Mouse (Mus musculus) embryo, embryonic 10 days (tissue): ENCODE measurements at regions not wholly inside any gene's neighbourhood (a gene's known extent, or its start where the extent isn't known, plus 50 kb on each side); places are given as distances from the start of the nearest gene placed in this dataset.
A peak's percentile ranks its signal among the peaks of the same experiment; 100 is the strongest.

Source experiments
- DNase-seq: peaks from one replicate; pipeline ENCODE4 v3.0.0-alpha.2; 2015; ENCODE audit warnings: low spot score

DNA sequence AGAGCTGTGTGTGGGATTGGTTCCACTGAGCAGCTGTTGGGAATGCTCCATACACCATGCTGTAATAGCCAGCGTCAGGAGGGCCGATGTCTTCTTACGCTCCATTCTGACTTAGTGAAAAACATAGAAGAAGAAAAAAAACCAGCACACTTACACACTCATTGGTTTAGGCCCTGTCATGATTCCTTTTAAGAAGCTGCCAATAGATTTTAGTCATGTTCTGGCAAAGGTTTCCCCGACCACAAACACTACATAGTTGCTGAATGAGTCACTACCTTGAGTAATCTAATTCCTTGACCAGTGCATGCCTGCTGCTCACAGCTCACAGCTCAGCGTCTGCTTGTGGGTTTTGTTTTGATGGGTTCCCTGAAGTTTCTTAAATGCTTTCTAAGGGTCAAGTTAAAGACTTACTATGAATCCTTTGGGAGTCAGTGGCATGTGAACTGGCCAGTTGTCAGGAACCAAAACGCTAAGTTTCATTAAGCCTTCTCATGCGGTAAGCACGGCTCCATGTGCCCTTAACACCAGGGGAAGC lies 58.8 kb upstream of the Bach2 start:
- DNase-seq = peak; percentile 42

DNA sequence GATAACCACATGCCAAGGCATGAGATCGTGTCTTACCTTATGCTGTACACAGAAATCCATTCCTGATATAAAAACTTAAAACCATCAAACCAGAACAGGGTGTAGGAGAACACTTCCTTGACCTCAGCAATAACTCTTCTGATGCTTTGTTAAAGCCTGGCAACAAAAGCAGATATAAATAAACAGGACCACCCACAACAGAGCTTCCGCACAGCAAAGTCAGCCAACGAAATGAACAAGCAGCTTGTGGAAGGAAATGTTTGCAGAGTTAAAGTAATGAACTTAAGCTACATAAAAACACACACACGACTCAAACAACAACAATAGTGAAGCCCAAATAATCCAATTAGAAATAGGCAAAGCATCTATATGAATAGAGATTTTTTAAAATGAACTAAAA lies 54.8 kb upstream of the Bach2 start:
- DNase-seq = no peak

DNA sequence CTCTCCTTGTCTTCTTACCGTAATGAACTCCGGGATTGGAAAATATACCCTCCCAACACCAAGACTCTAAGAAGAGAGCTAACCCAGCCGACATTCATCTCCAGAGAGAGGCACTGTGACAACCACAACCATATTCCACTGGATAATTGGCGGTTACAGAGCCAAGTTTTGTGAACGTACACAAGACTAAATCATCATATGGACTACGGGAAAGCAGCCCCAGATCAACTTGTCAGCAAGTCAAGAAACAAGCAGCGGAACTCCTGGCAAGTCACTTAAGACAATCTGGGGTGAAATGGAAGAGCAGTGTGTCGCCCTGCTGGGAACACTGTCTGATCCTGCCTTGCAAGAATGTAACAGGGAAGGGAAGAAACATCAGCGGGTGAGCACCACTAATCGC lies 52.6 kb upstream of the Bach2 start:
- no peak for DNase-seq

DNA sequence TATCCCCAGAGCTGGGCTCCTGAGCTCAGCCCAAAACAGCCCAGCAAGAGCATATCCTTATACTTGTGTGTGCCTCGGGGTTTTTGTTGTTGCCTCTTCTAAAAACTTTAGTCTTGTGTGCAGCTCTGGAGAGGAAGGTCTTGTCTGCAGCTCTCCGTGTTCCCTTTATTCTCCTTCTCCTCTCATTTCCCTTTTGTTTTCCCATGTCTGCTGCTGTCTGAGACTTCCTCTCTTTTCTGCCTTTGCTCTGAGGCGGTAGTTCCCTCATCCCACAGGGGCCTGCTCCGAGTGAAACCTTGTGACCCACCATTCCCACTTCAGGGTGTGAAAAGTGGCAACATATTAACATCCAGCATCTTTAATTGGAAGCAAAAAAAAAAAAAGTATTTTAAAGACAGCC lies 51.5 kb upstream of the Bach2 start:
- DNase-seq = no peak

DNA sequence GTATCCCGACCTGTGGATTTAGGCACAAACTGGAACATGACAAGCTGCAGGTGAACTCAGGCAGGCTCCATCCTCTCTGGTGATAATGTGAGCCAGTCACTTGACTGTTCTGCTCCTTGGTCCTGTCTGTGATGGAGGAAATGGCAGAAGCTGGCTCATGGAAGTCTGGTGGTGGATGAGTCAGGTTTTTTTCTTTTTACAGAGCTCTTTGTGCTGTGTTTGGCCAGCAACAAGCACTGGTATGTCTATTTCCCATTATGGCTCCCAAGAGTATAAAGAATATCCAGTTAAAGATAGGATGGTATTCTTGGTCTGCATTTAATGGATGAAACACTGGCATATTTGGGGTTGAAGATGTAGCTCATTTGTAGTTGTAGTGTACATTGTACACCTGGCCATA lies 50.5 kb upstream of the Bach2 start:
- no peak for DNase-seq

DNA sequence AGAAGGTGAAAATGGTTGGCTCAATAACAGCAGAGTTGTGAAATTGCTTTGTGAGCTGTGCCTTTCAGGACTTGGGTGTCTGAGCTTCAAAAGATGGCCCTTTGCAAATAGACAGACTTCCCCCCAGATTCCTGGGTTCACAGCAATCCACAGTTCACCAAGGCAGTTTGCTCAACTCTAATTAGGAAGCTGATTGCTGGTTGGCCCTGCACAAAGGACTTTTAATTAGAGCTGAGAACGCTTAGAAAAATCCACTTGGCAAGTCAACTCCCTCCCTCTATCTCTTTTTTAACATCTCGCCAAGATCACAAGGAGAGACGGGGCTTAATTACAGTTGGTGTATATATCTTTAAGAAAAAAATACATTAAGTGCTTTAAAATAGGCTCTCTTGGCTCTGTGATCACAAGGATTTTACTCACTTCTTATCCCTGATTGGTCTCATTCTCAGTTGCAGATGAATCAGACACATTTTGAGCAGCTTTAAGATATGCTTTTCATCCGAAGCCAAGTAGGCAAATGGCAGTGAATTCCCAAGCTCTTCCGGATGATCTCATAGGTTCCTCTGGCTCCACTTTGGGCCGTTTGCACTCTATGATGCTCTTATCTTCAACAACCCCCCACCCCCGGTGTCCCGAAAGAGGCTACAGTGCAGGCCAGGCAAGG lies 49.7 kb upstream of the Bach2 start:
- DNase-seq = no peak
